Mouse (Mus musculus): ENCODE measurements at regions not wholly inside any gene's neighbourhood (a gene's known extent, or its start where the extent isn't known, plus 50 kb on each side); places are given as distances from the start of the nearest gene placed in this dataset.

GRCm38 (mm10) chr16:76537871-76538270 is 164.2 kb upstream of the Nrip1 start:
- no peak for DNase-seq (ENCODE audit: low spot score in 2 of 2)
- TF ChIP-seq CTCF (conservative IDR thresholded peaks at IDR 0.05): no peak
- H3K4me3 ChIP-seq: no peak overlapping the region
- no peak overlapping the region for H3K27ac ChIP-seq

- Histone ChIP-seq H3K27ac (no peak overlapping the region), H3K4me3 (no peak overlapping the region)
- no peak for DNase-seq (ENCODE audit: low spot score in 2 of 2)
- no peak for TF ChIP-seq CTCF (conservative IDR thresholded peaks at IDR 0.05)
Measured at GRCm38 (mm10) chr16:76532928-76533217, 159.2 kb upstream of the Nrip1 start.

DNA sequence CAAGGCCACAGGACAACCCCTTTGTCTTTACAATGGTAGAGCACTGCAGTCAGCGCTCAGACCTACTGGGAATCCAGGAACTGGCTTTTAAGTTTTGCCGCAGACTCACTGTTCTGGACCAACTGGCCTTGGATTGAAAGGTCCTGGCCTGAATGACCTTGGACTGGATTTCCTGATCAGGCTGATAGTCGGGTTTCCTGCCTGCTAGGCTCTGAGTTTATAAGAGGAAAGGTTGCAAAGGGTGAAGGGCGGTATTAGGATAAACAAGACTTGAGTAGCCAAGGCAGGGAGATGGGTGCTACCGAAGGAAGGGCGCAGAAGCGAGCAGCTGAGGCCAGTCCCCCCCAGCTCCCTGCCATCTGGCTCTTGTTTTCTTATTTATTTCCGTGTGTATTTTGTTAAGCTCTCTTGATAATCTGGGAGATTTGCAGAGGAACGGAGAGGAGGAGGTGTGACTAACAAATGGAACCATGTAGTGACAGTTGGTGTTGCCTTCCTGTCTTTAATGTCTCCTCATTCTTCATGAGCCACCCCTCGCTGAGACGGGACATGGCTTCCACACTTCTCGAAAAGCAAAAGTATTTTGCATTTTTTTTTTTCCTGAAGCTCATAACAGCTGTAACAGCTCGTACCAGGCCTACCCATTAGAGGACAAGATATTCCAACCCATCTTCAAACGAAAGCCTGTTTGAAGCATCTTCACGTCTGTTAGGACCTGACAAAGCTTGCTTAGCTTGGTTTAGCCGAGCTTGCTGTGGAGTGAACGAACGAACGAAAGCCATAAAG is 158.7 kb upstream of the Nrip1 start:
- Histone ChIP-seq H3K27ac (no peak overlapping the region), H3K4me3 (no peak overlapping the region)
- no peak for TF ChIP-seq CTCF (conservative IDR thresholded peaks at IDR 0.05)
- no peak for DNase-seq (ENCODE audit: low spot score in 2 of 2)

DNA sequence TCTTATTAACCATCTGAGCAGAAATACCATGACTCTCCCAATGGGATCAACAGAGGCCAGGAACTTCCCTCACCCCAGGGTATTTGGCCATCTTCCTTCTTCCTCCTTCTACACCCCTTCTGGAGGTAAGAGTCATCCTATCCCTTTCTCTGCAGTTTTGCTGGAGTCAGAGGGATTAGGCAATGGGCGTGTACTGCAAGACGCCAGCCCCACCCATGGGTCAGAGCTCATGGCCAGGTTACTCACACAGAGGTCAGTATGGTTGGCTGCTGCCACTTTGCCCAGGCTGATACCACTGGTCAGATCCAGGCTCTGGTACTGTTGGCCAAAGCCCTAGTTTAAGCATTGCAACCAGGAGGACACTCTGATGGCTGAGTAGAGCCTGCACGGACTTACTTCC is 157.3 kb upstream of the Nrip1 start:
- TF ChIP-seq CTCF (conservative IDR thresholded peaks at IDR 0.05): no peak
- no peak overlapping the region for H3K27ac ChIP-seq
- DNase-seq (ENCODE audit: low spot score in 2 of 2): no peak

DNA sequence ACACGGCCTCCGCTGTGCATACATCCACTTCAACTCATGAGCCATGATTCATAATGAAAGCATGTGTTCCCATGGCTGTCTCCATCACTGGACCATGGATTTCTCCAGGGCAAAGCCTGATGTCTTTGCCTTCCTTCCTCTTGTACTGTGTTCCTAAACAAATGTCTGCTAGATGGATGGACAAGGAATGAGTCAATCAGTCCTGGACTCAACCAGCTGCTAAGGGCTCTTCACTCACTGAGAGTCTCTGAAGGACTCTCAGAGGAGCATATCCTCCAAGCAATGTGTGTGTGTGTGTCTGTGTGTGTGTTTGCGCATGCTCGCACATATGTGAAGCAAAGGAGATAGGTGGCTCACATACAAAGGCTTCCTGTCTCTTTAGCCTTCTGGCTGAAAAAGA is 156.0 kb upstream of the Nrip1 start:
- H3K4me3 ChIP-seq: no peak overlapping the region
- H3K27ac ChIP-seq: no peak overlapping the region
- TF ChIP-seq CTCF (conservative IDR thresholded peaks at IDR 0.05): no peak
- no peak for DNase-seq (ENCODE audit: low spot score in 2 of 2)

More for the DNA sequence above, 157.3 kb upstream of the Nrip1 start:
- H3K4me3 ChIP-seq: no peak overlapping the region

DNA sequence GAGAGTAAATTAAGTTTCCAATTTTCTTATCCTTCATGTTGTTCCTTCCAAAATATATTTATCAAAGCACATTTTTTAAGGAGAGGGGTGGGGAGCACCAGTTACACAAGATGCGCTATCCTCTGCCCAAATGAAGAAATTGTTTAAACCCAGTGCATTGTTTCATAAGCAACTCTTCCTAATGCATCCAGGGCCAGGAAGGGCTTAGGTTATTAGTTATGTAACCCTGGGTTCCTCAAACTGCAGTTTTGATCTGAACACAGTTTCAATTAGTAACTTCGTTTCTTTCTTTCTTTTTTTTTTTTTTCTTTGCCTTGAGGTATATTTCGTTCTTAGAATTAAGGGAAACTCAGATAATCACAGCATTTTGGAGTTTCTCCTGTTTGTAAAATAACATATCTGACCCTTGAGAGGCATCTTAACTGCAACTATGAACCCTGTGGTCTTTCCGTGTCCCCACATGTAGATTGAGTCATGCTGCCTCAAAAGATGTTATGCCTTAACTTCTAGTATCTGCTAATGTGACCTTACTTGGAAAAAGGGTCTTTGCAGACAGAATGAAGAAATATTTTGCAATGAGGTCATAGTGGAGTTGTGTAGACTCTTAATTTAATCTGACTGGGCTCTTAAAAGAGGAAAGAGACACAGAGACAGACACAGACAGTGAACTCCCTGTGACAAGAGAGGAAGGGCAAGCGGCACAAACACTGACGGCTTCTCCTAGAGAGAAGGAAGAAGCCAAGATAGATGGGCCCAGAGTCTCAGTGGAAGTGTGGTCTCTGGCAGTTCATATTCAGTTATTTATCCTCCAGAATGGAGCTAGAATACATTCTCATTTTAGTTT is 153.7 kb upstream of the Nrip1 start:
- TF ChIP-seq CTCF (conservative IDR thresholded peaks at IDR 0.05): no peak
- H3K27ac ChIP-seq: no peak overlapping the region
- no peak for DNase-seq (ENCODE audit: low spot score in 2 of 2)
- H3K4me3 ChIP-seq: no peak overlapping the region

GRCm38 (mm10) chr16:76525563-76525962 is 151.9 kb upstream of the Nrip1 start:
- DNase-seq (ENCODE audit: low spot score in 2 of 2): no peak
- H3K4me3 ChIP-seq: no peak overlapping the region
- H3K27ac ChIP-seq: no peak overlapping the region
- no peak for TF ChIP-seq CTCF (conservative IDR thresholded peaks at IDR 0.05)

- no peak overlapping the region for H3K27ac ChIP-seq
- DNase-seq (ENCODE audit: low spot score in 2 of 2): no peak
- TF ChIP-seq CTCF (conservative IDR thresholded peaks at IDR 0.05): no peak
- no peak overlapping the region for H3K4me3 ChIP-seq
Measured at GRCm38 (mm10) chr16:76524921-76525320, 151.3 kb upstream of the Nrip1 start.

GRCm38 (mm10) chr16:76521142-76521541 is 147.5 kb upstream of the Nrip1 start:
- Histone ChIP-seq H3K4me3 (no peak overlapping the region), H3K27ac (no peak overlapping the region)
- TF ChIP-seq CTCF (conservative IDR thresholded peaks at IDR 0.05): no peak
- no peak for DNase-seq (ENCODE audit: low spot score in 2 of 2)

DNA sequence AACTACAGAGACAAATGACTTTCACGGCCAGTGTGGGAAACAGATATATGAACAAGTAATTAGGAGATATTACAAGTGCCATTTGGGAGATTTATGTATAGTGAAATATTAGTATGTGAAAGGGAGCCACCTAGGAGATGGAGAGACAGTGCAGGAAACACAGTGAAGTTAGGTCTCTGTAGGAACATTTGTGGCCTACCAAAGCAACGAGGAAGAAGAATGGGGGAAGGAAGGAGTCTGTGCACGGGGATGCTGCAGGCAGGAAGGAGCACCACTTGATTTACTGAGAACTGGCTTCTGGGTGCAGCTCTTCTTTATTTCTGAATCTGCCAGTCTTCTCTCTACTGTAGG is 147.0 kb upstream of the Nrip1 start:
- Histone ChIP-seq H3K27ac (no peak overlapping the region), H3K4me3 (no peak overlapping the region)
- no peak for TF ChIP-seq CTCF (conservative IDR thresholded peaks at IDR 0.05)
- no peak for DNase-seq (ENCODE audit: low spot score in 2 of 2)

GRCm38 (mm10) chr16:76519911-76520642 is 146.4 kb upstream of the Nrip1 start:
- no peak overlapping the region for H3K27ac ChIP-seq
- TF ChIP-seq CTCF (conservative IDR thresholded peaks at IDR 0.05): no peak
- DNase-seq (ENCODE audit: low spot score in 2 of 2): no peak
- no peak overlapping the region for H3K4me3 ChIP-seq

DNA sequence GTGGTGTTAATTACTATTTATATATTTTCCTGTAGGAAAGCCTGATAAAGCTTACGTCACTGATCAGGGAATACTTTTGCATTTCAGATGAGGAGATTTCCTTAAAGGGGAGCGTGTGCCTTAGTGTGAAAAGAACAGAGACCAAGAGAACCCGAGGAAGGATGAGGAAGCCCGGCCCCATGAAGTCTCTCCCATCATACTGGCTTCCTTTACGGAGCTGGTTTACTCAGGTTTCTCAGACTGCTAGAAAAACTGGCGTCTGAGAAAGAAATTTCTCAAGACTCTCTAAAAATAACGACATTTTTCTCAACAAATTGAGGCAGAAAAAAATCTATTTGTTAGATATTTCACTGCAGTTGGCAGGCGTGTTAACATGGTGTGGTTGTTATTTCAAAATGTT is 137.2 kb upstream of the Nrip1 start:
- Histone ChIP-seq H3K27ac (peak overlapping the region; percentile 36; the same call in 1 of the 2 replicates), H3K4me3 (peak overlapping the region; percentile 26; the same call in 1 of the 2 replicates)
- DNase-seq (ENCODE audit: low spot score in 2 of 2): no peak
- no peak for TF ChIP-seq CTCF (conservative IDR thresholded peaks at IDR 0.05)

GRCm38 (mm10) chr16:76509109-76509650 is 135.6 kb upstream of the Nrip1 start:
- no peak for TF ChIP-seq CTCF (conservative IDR thresholded peaks at IDR 0.05)

More at GRCm38 (mm10) chr16:76509109-76509650, 135.6 kb upstream of the Nrip1 start:
- Histone ChIP-seq H3K27ac (no peak overlapping the region), H3K4me3 (no peak overlapping the region)
- no peak for DNase-seq (ENCODE audit: low spot score in 2 of 2)

Data from layer of hippocampus, adult 2 months (tissue).